Mouse (Mus musculus) lung, postnatal 36 days (tissue): ENCODE measurements around the gene Plpp3.
A peak's percentile ranks its signal among the peaks of the same experiment; 100 is the strongest.
"Not testable (repeated sequence)": the region's sequence is repeated elsewhere in the genome, so short reads cannot be mapped to it uniquely, and the experiment has no call there.

Experiments used
- DNase-seq: peaks from one replicate; pipeline ENCODE4 v3.0.0; 2022; ENCODE audit warnings: mixed read lengths

The Plpp3 gene

GRCm38 (mm10) chr4:105262358-105262757 is 105.2 kb downstream of the Plpp3 start:
- no peak for DNase-seq

- peak; percentile 61 for DNase-seq
Measured at GRCm38 (mm10) chr4:105263600-105263999, 106.5 kb downstream of the Plpp3 start.

GRCm38 (mm10) chr4:105265041-105265440 is 107.9 kb downstream of the Plpp3 start:
- DNase-seq, result no peak

GRCm38 (mm10) chr4:105265678-105266077 is 108.5 kb downstream of the Plpp3 start:
- DNase-seq, result no peak

GRCm38 (mm10) chr4:105268202-105268730 is 111.1 kb downstream of the Plpp3 start:
- DNase-seq, result no peak

- not testable (repeated sequence) for DNase-seq
Measured at GRCm38 (mm10) chr4:105269398-105269797, 112.3 kb downstream of the Plpp3 start.

- DNase-seq, result peak; percentile 58
Measured at GRCm38 (mm10) chr4:105271166-105271565, 114.0 kb downstream of the Plpp3 start.

- no peak for DNase-seq
Measured at GRCm38 (mm10) chr4:105273034-105273433, 115.9 kb downstream of the Plpp3 start.

- DNase-seq, result no peak
Measured at GRCm38 (mm10) chr4:105273486-105273885, 116.3 kb downstream of the Plpp3 start.

GRCm38 (mm10) chr4:105275616-105276015 is 118.5 kb downstream of the Plpp3 start:
- DNase-seq, result no peak

GRCm38 (mm10) chr4:105276062-105276795 is 119.1 kb downstream of the Plpp3 start:
- no peak for DNase-seq

- no peak for DNase-seq
Measured at GRCm38 (mm10) chr4:105278161-105278560, 121.0 kb downstream of the Plpp3 start.

GRCm38 (mm10) chr4:105278571-105279410 is 121.6 kb downstream of the Plpp3 start:
- peak; percentile 63 for DNase-seq

- no peak for DNase-seq
Measured at GRCm38 (mm10) chr4:105279806-105280205, 122.7 kb downstream of the Plpp3 start.

- no peak for DNase-seq
Measured at GRCm38 (mm10) chr4:105281751-105282231, 124.6 kb downstream of the Plpp3 start.
